Mouse (Mus musculus): ENCODE measurements around the gene Sdr39u1.

The Sdr39u1 gene

DNA sequence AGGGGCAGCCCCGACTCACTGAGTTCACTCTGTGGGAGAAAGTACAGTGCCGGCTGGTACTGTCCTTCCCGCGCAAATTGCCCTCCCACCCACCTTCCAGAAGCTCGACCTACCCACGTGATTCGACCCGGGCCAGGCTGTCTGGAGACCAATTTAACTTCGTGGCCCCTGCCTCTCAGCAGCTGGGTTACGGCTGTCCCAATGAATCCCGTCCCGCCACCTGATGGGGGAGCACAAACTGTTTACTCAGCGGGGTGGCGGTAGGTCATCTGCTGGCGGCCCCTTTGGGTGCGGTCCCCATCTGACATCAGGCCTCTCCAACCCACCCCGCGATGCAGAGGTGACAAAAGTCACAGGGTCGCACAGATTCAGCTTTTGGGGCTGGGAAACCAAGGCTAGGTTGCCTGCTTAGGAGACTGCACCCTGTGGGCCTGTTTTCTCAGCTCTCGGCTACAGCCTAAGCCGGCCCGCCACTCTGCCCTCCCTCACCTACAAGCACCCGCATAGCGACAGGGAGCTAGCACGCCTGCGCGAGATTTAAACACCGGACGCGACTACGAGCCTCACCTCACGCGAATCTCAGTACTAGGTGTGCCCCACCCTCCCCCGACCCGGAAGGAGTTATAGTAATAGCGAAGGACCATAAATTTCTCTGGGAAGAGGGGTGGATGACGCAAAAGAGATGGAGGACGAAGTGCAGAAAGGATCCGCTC, at the start of gene Sdr39u1:
TSS of gene Sdr39u1 (minus strand) at position 593 of the 713 bp plus-strand sequence.
- DNase-seq (ENCODE audit: low spot score in 2 of 2), result peak; percentile 86 to 88

DNA sequence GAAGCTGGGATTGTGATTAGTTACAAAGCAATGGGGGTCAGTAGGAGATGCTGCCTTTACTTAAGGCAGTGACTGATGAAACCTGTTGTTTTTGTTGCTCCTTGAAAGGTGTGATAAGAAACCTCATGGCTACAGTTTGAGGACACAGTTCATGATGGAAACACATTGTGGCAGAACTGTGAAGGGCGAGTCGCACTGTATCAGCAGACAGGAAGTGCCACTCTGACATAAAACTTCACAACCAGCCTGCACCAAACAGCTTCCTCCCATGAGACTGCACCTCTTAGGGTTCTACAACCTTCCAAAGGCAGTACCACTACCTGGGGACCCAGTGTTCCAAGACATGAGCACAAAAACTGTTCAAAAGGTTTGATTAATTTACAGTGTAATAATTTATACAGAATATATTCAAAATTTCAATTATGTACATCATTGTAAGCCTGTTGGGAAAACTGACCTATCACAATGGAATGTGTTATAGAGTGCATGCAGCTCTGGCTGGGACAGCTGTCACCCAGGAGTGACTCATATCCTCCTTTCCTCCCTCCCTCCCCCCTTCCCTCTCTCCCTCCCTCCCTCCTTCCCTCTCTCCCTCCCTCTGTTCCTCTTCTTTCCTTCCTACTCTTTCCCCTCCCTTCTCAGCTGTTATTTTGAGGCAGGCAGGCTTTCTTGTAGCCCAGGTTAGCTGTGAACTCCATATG, 46.3 kb upstream of the Sdr39u1 start:
- DNase-seq (ENCODE audit: low spot score in 2 of 2), result peak; percentile 48 to 72

DNA sequence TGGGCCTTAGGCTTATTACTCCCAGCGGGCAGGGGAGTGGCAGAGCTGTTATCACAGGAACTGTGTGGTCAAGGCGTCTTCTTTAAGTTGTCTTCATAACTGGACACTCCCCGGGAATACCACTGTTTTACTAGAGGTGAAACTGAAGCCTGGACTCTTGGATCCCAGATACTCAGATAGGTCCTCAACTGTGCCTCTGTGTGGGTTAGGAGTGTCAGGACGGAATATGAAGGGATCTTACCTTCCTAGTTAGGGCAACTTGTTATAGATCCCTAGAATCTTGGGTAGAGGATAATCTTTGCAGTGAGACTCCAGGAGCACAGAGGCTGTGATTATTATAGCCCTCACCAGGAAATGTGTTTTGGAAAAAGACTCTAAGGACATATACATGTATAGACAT, 44.5 kb upstream of the Sdr39u1 start, which contains the start of gene Cma1:
TSS of gene Cma1 (minus strand) at position 101 of the 400 bp plus-strand sequence.
- peak in 1 of 2 experiments; percentile 16 for DNase-seq (ENCODE audit: low spot score in 2 of 2)

DNA sequence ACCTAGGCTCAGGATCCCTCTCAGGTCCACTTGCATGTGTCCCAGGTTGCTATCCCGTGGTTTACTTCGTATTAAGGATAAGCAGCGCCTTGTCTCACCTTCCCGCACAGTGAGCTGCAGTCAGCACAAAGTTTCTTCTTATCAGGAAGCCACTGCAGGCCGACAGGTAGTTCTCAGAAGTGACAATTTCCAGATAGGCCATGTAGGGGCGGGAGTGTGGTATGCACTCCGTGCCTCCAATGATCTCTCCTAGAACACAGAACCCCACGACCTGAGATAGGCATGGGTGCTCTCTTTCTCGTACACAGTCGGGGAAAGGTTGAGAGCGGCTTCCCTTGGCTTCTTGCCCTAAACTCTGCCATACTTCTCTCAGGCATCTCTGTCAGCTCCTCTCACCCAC, 43.5 kb upstream of the Sdr39u1 start:
- no peak for DNase-seq (ENCODE audit: low spot score in 2 of 2)

DNA sequence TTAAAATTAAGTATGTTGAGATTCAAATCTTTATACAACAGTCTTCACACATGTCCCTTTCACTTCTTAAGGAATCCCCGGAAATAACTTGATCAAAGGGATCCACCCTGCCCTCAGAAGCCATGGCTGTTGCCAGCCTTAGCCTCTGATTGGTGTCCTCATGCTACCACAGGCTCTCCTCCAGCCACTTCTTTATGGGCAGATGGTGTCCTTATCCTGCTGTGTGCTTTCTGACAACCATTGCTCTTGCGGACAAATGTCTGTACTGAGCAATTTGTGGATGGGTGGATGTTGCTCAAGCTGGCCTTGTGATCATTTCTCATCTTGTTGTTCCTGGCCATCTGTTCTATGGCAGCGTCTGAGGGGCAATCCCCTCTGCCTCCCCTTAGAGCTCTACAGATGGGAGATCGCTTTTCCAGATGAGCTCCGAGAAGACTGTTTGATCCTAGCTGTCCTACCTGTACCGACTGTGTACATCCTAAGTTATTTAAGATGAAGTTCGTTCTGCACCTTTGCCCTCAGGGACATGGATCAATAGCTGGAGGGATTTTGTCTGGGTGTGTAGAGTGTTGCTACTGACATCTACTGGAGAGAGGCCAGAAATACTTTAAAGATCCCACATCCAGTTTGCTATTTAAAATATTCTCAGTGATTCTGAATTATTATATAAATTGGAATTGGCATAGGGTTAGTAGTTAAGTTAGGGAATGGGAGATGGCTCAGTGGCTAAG, 40.1 kb upstream of the Sdr39u1 start:
- no peak for DNase-seq (ENCODE audit: low spot score in 2 of 2)

DNA sequence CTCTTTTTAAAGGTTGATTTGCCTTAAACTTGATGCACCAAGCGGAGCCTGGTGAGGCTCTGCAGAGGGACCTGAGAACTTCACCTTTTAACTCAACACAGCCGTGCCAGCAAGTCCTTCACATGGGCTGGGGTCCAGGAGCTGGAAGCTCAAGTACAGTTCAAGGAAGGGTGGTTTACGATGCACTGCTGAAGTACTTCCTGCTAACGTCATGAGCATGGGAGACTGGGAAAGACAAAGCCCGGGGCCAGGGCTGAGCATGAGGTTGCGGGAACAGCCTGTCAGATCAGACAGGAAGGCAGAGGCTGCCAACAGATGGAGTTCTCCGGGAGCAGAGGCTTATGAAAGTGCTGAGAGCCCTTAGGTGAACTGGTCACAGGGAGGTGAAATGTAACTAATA, 33.5 kb upstream of the Sdr39u1 start:
- no peak for DNase-seq (ENCODE audit: low spot score in 2 of 2)

DNA sequence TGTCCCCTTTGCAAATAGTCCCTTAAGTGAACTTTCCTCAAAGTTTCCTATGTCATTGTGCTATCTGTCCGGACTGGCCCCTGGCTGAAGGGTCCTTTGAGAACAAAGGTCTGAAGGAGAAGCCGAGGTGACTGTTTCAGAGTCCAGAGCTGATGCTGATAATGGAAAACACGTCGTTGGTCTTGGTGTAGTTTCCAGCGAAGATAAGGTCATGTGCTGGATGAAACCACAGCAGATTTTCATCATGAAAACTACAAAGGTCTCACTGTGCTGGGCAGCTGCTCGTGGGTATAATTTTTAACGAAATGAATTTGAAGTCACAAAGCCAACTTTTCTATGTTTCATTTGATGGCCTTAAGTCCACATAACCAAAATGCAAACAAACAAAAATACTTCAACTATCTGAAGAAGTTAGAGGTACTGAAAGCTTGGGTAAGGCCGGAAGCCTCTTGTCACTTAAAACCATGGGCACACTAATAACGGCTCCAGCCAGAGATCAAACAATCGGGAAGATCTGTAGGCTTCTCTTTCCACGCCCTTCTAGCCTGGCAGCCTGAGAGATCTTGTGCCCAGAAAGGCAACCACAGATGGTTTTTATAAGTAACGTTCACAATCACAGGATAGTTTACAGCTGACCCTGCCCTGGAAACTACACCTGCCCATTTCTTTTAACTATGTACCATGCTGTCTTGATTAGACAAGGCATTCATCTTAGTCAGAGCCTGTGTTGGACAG, 29.3 kb upstream of the Sdr39u1 start:
- DNase-seq (ENCODE audit: low spot score in 2 of 2), result no peak

DNA sequence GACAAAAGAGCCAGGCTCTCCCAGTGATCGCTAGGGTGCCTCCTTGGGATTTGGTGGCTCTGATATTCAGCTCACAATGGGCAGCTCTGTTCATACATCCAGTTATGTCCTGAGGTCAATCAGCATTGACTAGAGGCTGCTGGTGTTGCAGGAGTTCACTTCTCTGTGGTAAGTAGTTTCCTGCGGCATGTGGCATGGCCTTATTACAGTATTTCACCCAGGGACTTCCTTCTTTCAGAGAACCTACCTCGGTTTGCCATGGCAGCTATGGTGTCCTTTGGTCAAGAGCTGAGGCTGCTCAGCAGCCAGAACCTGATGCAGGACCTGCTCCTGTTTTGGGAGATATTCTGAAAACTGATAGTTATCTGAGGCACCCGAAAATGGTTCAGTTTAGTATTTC, 26.8 kb upstream of the Sdr39u1 start:
- no peak for DNase-seq (ENCODE audit: low spot score in 2 of 2)

DNA sequence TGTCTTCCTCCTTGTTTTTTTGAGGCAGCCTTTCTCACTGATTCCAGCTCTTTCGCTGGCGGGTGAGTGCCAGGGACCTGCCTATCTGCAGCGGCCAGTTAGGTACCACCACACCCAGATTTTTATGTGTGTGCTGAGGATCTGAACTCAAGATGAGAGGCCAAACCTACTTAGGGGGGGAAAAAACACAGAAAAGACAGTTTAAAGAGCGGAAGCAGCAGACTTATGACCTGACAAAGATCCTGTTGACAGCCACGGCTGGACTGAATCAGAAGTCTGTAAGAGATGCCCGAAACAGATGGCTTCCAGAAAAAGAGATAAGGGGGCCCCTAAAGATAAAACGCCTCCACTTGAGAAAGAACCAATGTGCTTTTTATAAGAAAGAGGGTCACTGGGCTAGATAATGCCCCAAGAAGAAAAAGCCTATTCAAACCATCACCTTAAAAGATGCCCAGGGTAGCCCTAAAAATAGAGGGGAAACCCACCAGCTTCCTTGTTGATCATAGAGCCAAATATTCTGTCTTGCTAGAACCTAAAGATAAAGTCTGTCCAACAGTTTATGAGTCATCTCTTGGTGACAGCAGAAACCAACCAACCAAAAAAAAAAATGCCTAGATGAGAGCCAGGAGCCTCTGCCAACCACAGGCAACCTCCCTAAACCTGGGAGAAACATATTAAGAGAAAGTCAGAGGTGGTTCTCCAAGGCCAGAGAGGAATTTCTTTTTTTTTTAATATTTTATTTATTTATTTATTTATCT, 22.6 kb upstream of the Sdr39u1 start:
- no peak for DNase-seq (ENCODE audit: low spot score in 2 of 2)

DNA sequence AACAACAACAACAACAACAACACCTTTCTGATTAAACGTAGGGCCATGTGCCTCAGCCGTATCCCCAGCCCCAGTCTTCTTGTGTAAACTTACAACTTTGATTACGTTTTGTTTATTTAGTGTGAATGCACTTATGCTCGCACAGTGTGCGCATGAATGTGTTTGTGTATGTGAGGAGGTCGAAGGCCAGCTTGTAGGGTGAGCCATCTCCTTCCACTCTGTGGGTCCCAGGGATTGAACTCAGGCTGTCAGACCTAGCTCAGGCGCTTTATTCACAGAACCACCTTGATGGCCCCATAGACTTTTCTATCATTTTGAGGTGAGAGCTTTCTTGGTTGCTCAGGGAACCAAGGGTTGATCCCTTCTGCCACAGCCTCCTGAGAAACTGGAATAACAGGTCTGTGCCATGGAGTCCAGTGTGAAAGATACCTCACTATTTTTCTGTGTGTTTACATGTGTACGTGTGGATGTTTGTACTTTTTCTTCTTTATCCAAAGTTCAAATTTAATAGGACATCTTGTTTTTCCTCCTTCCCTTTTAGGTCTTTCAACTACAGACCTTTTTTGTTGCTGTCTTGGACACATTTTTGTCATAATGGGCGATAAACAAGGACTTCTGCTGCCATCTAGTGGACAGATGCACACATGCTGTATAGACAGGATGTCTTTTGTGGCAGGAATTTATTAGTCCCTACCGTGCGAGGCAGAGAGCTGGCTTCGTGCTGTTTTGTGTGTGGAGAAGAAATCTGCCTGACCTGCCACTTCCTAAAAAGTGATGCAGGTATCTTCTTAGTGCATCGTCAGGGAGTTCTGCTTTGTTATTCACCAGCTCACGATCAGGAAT, 18.4 kb upstream of the Sdr39u1 start:
- peak; percentile 71 to 75 for DNase-seq (ENCODE audit: low spot score in 2 of 2)

DNA sequence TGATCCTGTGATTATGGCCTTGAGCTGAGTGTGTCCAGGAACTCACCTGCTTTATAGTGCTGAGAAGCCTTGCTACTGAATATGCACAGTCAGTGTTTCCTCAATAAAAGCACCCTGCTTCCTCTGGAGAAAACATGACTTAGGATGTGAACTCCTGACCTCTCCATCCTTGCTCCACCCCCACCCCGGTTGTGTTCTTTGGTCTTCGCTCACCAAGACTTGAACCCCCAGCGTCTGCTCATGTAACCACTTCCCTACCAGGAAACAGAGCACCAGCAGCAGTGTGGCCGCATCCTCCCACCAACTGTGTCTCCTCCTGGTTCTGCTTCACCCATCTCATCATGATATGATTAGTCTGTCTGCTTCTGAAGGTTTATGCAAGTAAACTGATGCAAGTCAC, 13.3 kb upstream of the Sdr39u1 start:
- DNase-seq (ENCODE audit: low spot score in 2 of 2), result no peak

DNA sequence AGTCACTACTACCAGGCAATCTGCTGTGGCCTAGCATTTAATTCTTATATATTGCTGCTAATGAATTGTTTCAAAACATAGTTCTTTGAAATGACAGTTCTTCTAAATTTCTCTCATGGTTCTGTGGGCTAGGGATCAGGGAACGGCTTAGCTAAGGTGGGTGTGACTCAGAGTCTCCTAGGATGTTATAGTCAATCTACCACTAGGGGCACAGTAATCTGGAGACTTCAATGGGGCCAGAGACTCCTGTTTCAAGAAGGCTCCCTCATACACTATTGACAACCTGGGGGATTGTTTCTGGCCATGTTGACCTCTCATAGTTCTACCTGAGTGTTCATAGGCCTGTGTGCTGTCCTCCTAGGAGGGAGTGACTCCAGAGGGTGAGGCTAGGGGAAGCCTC, 5.4 kb upstream of the Sdr39u1 start:
- DNase-seq (ENCODE audit: low spot score in 2 of 2), result no peak

DNA sequence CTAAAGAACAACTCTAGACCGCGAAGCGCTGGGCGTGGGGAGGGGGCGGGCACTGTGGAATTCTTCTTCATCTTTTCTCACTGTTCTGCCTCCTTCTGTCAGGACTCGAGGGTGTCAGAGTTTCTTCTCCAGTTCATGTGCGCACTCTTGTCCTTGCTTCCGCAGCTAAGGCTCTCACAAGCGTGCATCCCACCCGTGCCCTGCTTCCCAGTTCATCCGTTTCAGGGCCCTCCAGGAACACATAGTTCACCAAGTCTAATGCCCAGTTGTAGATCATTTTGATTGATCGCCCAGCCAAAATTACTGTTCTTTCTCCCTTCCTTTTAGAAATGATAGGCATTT, 292 bp upstream of the Sdr39u1 start:
- no peak for DNase-seq (ENCODE audit: low spot score in 2 of 2)

DNA sequence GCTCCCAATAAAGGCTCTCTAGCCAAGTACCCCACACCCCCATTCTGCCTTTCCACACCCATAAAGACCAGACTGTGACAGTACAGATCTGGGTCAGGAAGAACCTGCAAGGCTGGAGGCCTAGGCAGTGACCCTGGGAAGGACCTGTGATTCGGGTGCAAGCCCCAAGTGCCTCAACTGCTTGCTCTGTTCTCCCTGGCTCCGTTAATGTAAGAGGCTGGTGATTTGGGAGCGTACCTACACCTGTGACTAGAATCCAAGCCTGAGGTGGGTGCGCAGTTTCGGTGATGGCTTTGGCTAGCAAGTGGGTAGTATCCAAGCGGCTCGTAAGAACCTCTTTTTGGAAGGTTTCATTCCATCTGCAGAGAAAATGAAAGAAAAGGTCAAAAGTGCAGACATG, 1.1 kb downstream of the Sdr39u1 start:
- no peak for DNase-seq (ENCODE audit: low spot score in 2 of 2)

DNA sequence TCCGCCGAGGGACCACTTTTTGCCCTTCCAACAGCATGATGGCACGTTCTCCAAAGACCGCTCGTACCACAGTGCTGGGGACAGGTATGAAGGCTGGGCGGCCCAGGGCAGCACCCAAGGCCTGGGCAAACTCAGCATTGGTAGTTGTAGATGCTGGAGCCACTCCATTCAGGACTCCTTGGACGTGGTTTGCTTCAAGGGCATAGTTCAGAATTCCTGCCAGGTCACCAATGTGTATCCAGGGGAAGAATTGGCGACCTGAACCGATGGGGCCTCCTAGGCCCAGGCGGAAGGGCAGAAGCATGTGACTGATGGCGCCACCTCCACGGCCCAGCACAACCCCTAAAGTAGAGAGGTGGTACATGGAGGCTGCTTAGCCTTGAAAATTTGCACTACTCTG, 2.4 kb downstream of the Sdr39u1 start:
- no peak for DNase-seq (ENCODE audit: low spot score in 2 of 2)

DNA sequence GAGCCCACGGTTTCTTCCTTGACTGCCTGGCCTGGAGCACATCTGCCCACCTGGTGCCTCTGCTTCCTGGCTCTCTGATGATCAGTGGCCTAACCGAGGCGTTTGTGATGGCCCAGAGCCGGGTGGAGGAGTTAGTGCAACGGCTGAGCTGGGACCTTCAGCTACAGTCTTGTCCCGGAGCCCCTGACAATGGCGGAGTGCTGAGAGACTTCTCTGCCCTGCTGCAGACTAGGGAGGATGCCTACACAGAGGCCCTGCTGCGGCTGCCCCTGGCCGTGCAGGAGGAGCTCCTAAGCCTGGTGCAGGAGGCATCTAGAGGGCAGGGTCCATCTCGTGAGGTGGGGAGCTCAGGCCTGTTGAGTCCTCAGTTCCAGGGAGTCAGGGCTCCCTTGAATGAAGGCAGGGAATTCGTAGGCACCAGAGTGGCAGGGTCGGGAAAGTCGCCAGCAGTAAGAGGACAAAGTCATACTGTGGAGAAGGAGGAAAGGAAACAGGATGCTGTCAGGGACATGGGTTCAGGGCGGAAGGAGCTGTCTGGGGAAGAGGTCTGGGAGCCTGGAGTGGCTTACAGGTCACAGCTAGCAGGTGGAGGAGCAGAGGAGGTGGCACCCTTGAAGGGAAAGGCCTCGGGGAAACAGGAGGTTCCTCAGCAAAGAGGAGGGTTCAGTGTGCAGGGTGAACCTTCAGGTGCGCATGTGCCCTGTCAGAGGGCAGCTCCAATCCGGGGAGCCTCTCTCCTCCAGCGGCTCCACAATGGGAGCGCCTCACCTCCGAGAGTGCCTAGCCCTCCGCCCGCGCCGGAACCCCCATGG, 13.3 kb downstream of the Sdr39u1 start:
- no peak for DNase-seq (ENCODE audit: low spot score in 2 of 2)

DNA sequence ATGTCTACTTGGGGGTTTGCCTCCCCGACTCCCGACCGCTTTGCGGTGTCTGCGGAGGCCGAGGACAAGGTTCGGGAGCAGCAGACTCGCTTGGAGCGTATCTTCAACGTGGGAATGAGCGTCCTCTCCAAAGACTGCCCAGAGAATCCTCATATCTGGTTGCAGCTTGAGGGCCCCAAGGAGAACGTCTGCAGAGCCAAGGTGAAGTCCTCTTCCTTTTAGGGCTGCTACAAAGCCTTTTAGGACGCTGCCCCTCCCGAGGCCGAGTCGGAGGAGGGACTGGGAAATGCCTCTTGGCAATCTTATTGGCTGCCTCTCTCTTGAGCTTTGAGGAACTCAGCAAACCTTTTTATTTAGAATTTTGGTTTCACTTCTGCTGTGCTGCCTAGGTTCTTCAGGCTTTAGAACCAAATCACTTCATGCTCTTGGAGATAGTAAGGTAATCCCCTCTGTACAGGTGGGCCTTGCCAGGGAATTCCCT, 14.3 kb downstream of the Sdr39u1 start:
- peak; percentile 26 to 64 for DNase-seq (ENCODE audit: low spot score in 2 of 2)

DNA sequence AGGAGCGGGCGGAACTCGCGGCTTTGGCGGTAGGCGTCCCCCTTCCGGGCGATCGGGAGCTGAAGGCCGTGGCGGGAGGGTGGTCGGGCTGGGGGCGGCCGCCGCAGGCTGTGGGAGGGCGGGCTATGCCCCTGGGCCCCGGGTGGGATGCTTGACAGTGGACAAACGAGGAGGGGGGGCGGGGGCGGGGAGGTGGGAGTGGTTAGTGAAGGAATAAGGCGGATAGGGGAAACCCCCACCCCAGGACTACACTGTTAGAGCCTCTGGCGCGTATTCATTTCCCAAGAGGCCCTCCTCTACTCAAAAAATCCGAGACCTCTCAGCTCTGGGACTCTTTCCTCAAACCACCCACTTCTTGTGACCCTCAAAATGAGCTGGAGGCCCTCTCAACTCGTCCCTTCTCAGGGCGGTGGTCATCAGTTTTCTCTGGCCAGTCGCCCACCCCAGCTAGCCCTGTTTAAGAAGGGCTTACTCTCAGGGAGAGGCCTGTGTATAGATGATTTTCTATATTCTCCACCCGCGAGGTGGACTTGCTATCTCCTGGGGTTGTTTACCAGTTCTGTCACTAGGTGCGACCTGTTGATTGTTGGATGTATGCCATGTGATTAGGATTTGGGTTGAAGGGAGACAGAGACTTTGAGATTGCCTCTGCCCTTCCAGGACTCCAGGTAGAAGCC, 14.8 kb downstream of the Sdr39u1 start:
- DNase-seq (ENCODE audit: low spot score in 2 of 2), result peak in 1 of 2 experiments; percentile 28

DNA sequence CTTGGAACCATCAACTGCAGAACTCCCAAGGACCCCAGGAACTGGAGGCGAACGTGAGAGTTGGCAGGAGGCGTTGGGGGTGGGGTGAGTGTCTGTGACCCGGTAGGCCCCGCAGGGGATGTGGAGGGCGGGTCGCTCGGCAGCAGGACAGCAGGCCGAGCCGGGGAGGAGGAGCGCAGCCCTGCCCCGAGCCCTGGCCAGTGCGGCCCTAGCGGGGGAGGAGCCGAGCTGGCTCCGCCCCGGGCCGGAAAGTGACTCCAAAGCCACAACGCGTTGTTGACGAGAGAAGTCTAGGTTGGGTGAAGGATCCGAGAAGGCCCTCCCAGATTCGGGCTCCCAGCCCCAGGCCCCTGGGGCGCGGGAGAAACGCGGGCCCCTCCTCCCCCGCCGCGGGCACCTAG, 15.4 kb downstream of the Sdr39u1 start, which contains the start of gene Khnyn:
TSS of gene Khnyn (plus strand) at position 235 of the 401 bp plus-strand sequence.
- peak; percentile 83 to 86 for DNase-seq (ENCODE audit: low spot score in 2 of 2)

Data from natural killer cell, adult 2 months (primary cell).